Mouse (Mus musculus) kidney, adult 2 months (tissue): ENCODE results near the gene Cdk9. TPM values are rescaled to one million over a fixed set of nuclear protein-coding genes. Genes with fewer than 3 reads are reported as not detected.
A peak's percentile ranks its signal among the peaks of the same experiment; 100 is the strongest.

ENCODE experiments used
- DNase-seq: peaks from one replicate; pipeline ENCODE4 v3.0.0; 2021
- H3K27ac ChIP-seq: fragments of 200-500 bp; 2 replicates; pipeline ENCODE4 v1.5.1; 2012; ENCODE audit warnings: low read depth, low read length, control low read depth, inconsistent platforms; ENCODE audit not compliant: insufficient read depth
- H3K27me3 ChIP-seq: fragments of 200-500 bp; replicated peaks from 2 replicates; pipeline ENCODE4 v1.6.1; 2012; ENCODE audit warnings: mild to moderate bottlenecking, moderate library complexity, low read length, inconsistent platforms; ENCODE audit not compliant: control insufficient read depth, insufficient read depth
- H3K36me3 ChIP-seq: fragments of 200-500 bp; 2 replicates; pipeline ENCODE4 v1.6.1; 2012; ENCODE audit warnings: mild to moderate bottlenecking, moderate library complexity, low read length, inconsistent platforms; ENCODE audit not compliant: control insufficient read depth, insufficient read depth
- H3K4me1 ChIP-seq: fragments of 200-500 bp; 2 replicates; pipeline ENCODE4 v1.6.1; 2011; ENCODE audit warnings: low read length; ENCODE audit not compliant: control insufficient read depth, insufficient read depth
- H3K4me3 ChIP-seq: fragments of 200-500 bp; 2 replicates; pipeline ENCODE4 v1.5.1; 2011; ENCODE audit warnings: mild to moderate bottlenecking, low read depth, low read length, control low read depth; ENCODE audit not compliant: insufficient read depth
- CTCF ChIP-seq: fragments of 200-500 bp; conservative IDR thresholded peaks from 2 replicates; pipeline ENCODE4 v1.5.1; 2011; ENCODE audit warnings: low read depth, mild to moderate bottlenecking, control low read depth, low read length, moderate library complexity, mixed read lengths; ENCODE audit not compliant: insufficient read depth, insufficient read length
- POLR2A ChIP-seq: fragments of 200-500 bp; IDR thresholded peaks from one replicate; pipeline ENCODE4 v1.6.1; 2011; ENCODE audit warnings: low read depth, low read length, control low read depth
- WGBS: fragments of 180-500 bp; shearing (Covaris S2); methylation state at CpG from one replicate; pipeline ENCODE4 v1.1.7; 2018; 5-methylcytosine and 5-hydroxymethylcytosine counted together
- polyA plus RNA-seq: library from polyadenylated mRNA; depleted of rRNA; stranded (reverse); fragments of >200 nt; gene quantifications from 2 replicates; pipeline ENCODE4 v1.2.3, GENCODE M21; 2012

Gene Cdk9
- polyA plus RNA-seq, 1 experiment: 89.2 TPM

GRCm38 (mm10) chr2:32687562-32687961, 25.3 kb downstream of the Cdk9 start:
- peaks cover 4% of the 10 kb centered on the region; the same call in 1 of the 2 replicates for H3K36me3 ChIP-seq
- DNase-seq: no peak
- WGBS: 95% methylated on average over 8 of the region's 8 CpGs

GRCm38 (mm10) chr2:32686640-32687039, 26.2 kb downstream of the Cdk9 start:
- TF ChIP-seq POLR2A (no peak), CTCF (no peak)
- Histone ChIP-seq H3K27ac (no peak overlapping the region), H3K4me1 (no peaks in the 10 kb centered on the region; the same call in 1 of the 2 replicates), H3K4me3 (no peak overlapping the region), H3K27me3 (no peaks in the 10 kb centered on the region), H3K36me3 (peaks cover 4% of the 10 kb centered on the region; the same call in 1 of the 2 replicates)
- 83% methylated on average over 6 of the region's 6 CpGs for WGBS
- DNase-seq: no peak

More at GRCm38 (mm10) chr2:32687562-32687961, 25.3 kb downstream of the Cdk9 start:
- Histone ChIP-seq H3K4me3 (no peak overlapping the region), H3K27ac (no peak overlapping the region), H3K27me3 (no peaks in the 10 kb centered on the region), H3K4me1 (peaks cover 3% of the 10 kb centered on the region; the same call in 1 of the 2 replicates)
- no peak for TF ChIP-seq POLR2A
- no peak for TF ChIP-seq CTCF

DNA sequence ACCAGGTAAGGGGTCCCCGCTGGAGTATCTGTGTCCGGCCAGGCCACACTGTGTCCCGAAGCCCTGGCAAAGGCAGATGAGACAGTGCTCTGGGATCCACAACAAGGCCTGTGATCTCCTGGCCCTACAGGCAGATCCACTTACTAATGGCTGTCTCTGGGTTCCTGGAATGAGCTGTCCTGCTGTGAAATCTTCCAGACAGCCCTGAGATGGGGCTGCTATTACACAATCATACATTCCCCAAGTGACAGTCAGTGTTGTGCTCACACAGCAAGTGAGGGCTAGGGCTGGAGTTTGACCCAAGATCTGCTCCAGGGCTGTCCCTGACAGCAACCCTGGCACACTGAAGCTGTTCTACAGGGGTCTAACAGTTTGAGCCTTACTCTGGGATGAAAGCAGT, 27.1 kb downstream of the Cdk9 start:
- no peak for TF ChIP-seq CTCF
- no peak for TF ChIP-seq POLR2A
- Histone ChIP-seq H3K4me1 (no peaks in the 10 kb centered on the region), H3K27me3 (no peaks in the 10 kb centered on the region), H3K27ac (no peak overlapping the region), H3K4me3 (no peak overlapping the region), H3K36me3 (peaks cover 4% of the 10 kb centered on the region; the same call in 1 of the 2 replicates)
- peak; percentile 45 for DNase-seq
- WGBS: 84% methylated on average over 3 of the region's 3 CpGs

DNA sequence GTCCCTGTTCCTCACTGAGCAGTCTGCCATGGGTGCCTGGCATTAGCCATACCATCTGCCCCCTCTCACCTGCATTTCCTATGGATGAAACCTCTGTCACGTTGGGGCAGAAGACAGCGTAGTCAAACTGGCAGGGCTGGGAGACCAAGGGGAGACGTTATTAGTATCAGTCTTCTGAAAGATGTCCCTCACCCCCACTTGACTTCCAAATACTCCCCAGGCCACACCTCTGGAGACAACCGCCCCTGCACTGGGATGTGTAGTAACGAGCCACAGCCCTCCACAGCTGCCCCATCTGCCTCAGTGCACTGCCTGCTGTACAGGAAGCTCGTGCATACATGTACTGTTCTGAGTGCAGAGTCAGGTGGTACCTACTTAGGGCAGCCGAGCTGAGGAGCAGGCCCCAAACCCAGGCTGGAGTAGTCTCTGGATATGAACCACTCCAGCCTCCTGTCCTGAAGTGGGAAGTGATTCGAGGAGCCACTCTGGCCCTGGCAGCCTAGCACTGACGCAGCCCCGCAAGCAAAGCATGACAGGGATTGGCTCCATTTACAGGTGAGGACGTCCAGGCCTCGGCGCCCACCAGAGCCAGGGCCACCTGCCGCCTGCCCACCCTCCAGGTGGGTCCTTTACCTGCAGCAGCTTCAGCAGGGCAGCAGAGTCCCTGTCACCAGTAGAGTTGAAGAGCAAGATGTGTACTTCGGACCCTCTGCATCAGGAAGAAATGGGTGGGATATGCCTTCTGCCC, 28.0 kb downstream of the Cdk9 start:
- Histone ChIP-seq H3K27me3 (no peaks in the 10 kb centered on the region), H3K4me3 (no peak overlapping the region), H3K4me1 (no peaks in the 10 kb centered on the region), H3K36me3 (peaks cover 4% of the 10 kb centered on the region; the same call in 1 of the 2 replicates), H3K27ac (no peak overlapping the region)
- no peak for TF ChIP-seq POLR2A
- no peak for TF ChIP-seq CTCF
- DNase-seq: no peak
- 88% methylated on average over 15 of the region's 15 CpGs for WGBS

DNA sequence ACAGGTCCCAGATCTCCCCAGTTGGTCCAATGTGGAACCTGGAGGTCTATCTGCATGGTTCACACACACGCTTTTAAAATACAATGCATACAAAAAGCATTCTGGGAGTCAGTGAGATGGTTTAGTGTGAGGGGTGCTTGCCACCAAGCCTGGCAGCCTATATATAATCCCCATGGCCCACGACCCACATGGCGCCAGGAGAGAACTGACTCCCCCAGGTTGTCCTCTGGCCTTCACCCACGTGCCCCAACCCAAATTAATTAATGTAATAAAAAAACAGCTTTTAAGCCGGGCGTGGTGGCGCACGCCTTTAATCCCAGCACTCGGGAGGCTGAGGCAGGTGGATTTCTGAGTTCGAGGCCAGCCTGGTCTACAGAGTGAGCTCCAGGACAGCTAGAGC, 29.2 kb downstream of the Cdk9 start:
- peaks cover 4% of the 10 kb centered on the region; the same call in 1 of the 2 replicates for H3K36me3 ChIP-seq

DNA sequence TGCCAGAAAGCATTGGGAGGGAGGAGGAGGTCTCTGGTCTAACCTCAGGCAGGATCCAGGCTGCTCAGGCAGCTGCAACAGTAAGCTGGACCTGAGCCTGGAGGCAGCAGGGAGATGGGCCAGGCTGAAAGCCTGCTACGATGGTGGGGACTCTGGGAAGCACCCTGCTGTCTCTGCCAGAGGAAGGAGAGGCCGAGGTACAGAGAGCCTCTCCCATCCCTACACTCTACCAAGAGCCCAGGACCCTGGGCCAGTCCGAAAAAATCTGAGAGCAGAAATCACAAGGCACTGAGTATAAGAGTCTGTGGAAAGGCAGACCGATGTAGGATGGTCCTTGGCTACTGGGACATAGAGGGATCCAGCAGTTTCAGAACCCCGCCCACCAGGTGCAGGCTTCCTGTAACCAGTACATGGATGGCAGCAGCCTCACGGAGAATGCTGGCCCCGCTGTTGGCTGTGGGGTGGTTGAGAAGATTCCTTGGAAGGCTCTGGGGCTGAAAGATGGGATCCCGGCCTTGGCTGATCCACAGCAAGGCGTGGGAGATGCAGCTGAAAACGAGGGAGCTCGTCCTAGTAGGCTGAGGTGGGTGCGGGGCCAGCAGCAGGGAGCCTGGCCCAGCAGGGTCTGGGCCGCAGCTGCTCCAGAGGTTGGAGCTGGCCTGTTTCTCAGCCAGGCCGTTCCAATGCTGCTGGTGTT, 30.0 kb downstream of the Cdk9 start:
- H3K27ac ChIP-seq: no peak overlapping the region
- no peaks in the 10 kb centered on the region for H3K4me1 ChIP-seq
- TF ChIP-seq CTCF: no peak
- no peak for TF ChIP-seq POLR2A
- no peaks in the 10 kb centered on the region for H3K27me3 ChIP-seq
- peaks cover 4% of the 10 kb centered on the region; the same call in 1 of the 2 replicates for H3K36me3 ChIP-seq
- no peak overlapping the region for H3K4me3 ChIP-seq
- 70% methylated on average over 14 of the region's 14 CpGs for WGBS
- no peak for DNase-seq

More for the DNA sequence above, 29.2 kb downstream of the Cdk9 start:
- Histone ChIP-seq H3K4me1 (no peaks in the 10 kb centered on the region), H3K27ac (no peak overlapping the region), H3K27me3 (no peaks in the 10 kb centered on the region), H3K4me3 (no peak overlapping the region)
- 81% methylated on average over 10 of the region's 10 CpGs for WGBS
- no peak for DNase-seq
- TF ChIP-seq CTCF (no peak), POLR2A (no peak)

GRCm38 (mm10) chr2:32681754-32682153, 31.1 kb downstream of the Cdk9 start:
- 65% methylated on average over 6 of the region's 6 CpGs for WGBS
- Histone ChIP-seq H3K4me1 (no peaks in the 10 kb centered on the region), H3K27ac (no peak overlapping the region), H3K27me3 (no peaks in the 10 kb centered on the region), H3K36me3 (0 out of 2 replicates have a peak, but pooled peaks cover 2% of the 10 kb centered on the region), H3K4me3 (no peak overlapping the region)
- DNase-seq: no peak
- TF ChIP-seq CTCF (no peak), POLR2A (no peak)
